Mouse (Mus musculus): ENCODE measurements around the gene Ttll6.

DNA sequence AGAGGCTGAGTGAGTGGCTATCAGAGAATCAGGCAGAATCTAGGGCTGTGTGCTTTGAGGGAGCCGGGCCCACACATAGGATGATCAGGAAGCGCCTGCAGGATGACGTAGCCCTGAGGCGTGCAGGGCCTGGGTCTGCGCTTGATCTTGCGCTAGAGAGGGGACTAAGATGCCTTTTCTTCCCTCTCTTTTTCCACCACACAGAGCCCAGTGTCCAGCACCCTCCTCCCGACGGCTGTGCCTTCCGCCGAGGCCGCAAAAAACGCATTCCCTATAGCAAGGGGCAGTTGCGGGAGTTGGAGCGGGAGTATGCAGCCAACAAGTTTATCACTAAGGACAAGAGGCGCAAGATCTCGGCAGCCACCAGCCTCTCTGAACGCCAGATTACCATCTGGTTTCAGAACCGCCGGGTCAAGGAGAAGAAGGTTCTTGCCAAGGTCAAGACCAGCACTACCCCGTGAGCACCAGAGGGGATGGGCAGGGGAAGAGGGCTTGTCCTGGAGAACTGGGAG, 62.2 kb downstream of the Ttll6 start:
- TF ChIP-seq EP300 (IDR thresholded peaks at IDR 0.05) = no peak
- no peak for TF ChIP-seq CTCF (IDR thresholded peaks at IDR 0.05)
